Mouse (Mus musculus) cerebellum, postnatal 36 days (tissue): ENCODE measurements around the gene Anxa5.

Experiments used
- DNase-seq, 2 experiments: peaks; one replicate each; pipeline ENCODE4 v3.0.0; 2021 to 2022; ENCODE audit warnings: mixed read lengths in 2 of 2

The Anxa5 gene

DNA sequence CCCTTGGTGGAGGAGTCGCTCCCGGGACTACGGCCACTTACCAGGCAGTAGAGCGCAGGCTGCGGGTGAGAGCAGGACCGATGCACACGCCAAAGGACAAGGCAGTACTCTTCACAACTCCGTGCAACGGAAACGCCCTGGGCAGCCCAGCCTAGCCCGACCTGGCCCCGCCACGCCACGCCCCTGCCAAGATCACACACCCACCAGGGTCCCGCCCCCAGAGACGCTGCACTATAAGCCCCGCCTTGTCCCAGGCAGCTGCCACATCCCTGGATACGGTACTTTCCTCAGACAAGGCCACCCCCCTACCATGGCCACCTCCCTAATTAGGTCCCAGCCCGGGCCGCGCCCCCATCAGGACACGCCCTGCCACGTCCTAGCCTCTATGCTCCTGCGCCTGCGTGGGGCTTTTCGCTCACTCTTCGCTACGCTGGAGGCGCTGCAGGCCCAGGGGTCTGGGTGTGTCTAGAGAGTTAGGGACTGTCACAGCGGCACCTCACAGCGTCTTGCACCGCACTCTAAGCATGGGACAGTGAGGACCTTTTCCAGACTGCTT is at the start of gene Anxa5, which contains the start of gene 1810062G17Rik:
TSS of gene Anxa5 (minus strand) at position 363 of the 556 bp plus-strand sequence.
TSS of gene 1810062G17Rik (plus strand) at position 406 of the 556 bp plus-strand sequence.
- peak; percentile 82 to 87 for DNase-seq

DNA sequence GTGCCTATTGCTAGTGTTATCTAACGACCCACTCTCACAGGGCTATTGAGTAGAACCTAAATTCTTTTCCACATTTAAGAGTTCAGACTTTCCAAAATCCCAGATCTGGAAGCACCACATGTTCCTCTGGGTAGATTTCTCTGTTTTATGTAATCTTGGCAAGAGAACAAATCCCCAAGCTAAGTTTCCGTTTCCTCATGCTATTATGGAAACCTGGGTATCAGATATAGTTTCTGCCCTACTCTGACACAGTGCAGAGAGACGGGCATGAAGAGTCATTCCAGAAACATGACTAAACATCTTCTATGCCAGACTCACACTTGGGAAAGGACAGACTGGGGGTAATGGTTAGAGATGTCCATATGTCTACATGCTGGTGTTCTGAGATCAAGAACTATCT is 48.8 kb upstream of the Anxa5 start:
- DNase-seq: no peak

GRCm38 (mm10) chr3:36522137-36522536 is 46.4 kb upstream of the Anxa5 start:
- no peak for DNase-seq

GRCm38 (mm10) chr3:36521073-36522060 is 45.7 kb upstream of the Anxa5 start, which contains the start of gene Gm11549:
TSS of gene Gm11549 (minus strand) at chr3:36521813.
- peak; percentile 4 to 9 for DNase-seq

GRCm38 (mm10) chr3:36516196-36516595 is 40.5 kb upstream of the Anxa5 start:
- DNase-seq: no peak

DNA sequence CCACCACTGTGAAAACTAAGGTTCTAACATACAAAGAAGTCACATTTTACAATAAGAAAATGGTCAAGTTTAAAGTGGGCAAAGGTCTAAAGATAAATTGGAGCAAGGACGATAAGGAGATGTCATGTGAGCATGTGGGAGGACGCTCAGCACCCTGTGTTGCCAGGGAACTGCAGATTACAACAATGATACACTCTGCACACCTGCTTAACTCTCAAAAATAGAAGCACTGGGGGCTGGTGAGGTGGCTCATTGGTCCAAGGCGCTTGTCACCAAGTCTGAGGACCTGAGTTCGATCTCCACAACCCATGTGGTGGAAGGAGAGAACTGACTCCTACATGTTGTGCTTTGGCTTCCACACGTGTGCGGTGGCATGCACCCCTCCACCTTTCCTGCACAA is 35.8 kb upstream of the Anxa5 start:
- no peak for DNase-seq

DNA sequence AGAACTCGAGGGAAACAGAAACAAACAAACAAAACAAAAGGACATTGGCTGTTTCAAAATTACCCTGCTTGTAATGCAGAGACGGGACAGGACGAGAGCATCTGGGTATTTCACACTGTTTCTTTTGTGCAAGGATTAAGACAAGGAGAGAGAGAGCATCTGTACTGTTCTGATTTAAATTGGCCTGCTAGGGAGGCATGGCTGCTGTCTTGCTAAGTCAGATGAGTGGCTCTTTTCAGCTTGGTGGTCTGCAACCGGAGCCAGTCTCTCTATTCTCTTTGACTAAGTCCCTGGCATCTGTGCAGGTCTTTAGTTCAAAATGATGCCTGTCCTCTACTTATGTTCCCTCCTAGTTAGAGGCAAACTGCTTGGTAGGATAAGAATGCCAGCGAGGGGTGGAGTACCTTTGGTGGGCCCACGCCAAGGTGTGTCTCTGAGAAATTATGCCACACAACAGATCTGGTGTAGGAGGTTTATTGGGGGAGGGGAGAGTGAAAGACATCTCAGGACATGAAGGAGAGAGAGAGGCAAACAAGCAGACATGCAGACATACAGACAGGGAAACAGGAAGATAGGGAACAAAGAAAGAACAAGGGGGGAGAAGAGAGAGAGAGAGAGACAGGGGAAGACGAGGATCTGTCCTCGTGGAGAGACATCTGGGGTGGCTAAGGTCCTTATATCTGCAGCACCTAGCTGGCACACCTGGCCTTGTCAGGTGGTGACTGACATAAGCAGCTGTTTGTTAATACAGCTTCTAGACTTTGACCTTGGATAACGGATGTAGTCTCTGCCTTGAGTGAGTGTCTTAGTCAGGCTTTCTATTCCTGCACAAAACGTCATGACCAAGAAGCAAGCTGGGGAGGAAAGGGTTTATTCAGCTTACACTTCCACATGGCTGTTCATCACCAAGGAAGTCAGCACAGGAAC is 30.4 kb upstream of the Anxa5 start:
- DNase-seq: no peak

DNA sequence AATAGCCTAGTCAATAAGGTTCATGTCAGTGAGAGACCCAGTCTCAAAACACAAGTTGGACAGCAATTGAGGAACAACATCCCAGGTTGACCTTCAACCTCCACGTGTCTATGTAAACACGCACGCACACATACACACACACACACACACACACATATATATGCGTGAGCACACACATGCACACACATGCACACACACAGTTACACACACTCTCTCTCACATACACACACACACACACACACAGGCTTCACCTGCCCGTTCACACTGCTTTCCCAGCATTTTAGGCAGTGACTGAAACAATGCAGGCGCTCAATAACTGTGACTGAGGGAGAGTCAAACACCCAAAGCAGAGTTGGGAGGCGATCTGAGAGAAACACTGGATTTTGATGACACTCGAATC is 29.6 kb upstream of the Anxa5 start:
- no peak for DNase-seq

GRCm38 (mm10) chr3:36501546-36501945 is 25.9 kb upstream of the Anxa5 start:
- DNase-seq: no peak

GRCm38 (mm10) chr3:36500976-36501375 is 25.3 kb upstream of the Anxa5 start:
- DNase-seq: no peak

GRCm38 (mm10) chr3:36499418-36499817 is 23.7 kb upstream of the Anxa5 start:
- DNase-seq: no peak

- no peak for DNase-seq
Measured at GRCm38 (mm10) chr3:36498224-36498623, 22.5 kb upstream of the Anxa5 start.

GRCm38 (mm10) chr3:36496746-36497145 is 21.1 kb upstream of the Anxa5 start:
- peak; percentile 60 to 66 for DNase-seq

GRCm38 (mm10) chr3:36496273-36496672 is 20.6 kb upstream of the Anxa5 start:
- DNase-seq: no peak

- peak; percentile 88 to 91 for DNase-seq
Measured at GRCm38 (mm10) chr3:36495436-36495835, 19.7 kb upstream of the Anxa5 start.

- no peak for DNase-seq
Measured at GRCm38 (mm10) chr3:36494613-36495012, 18.9 kb upstream of the Anxa5 start.

DNA sequence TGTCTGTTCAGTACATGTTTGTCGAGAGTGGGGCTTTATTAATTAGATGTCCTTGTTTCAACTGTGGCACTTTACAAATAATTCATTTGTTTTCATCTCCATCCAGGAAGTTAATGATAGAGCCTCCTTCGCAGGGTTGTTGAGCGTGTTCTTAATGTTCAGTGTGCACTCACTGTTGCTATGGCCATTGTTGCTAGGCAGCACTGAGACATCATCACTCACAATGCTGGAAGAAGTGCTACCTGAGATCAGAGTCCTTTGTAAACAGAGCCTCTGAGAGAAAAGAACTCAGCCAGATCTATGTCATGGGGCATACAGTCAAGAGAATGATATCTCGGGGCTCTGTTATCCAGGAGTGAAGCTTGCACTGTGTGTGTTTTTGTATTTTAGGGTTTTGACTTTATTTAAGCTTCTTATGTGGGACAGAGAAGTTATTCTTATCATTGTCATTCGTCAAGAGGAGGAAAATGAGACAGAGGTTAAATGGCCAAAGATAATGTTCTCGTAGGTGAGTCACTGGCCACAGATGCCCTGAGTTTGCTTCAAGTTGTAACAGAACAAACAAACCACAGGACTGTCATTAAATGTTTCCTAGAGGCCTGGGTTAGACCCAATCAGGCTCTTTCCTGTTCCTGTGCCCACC is 18.1 kb upstream of the Anxa5 start:
- DNase-seq: no peak

- no peak for DNase-seq
Measured at GRCm38 (mm10) chr3:36492716-36493391, 17.2 kb upstream of the Anxa5 start.

GRCm38 (mm10) chr3:36491535-36491934 is 15.8 kb upstream of the Anxa5 start:
- DNase-seq: no peak

GRCm38 (mm10) chr3:36489590-36489910 is 13.9 kb upstream of the Anxa5 start:
- DNase-seq: no peak

DNA sequence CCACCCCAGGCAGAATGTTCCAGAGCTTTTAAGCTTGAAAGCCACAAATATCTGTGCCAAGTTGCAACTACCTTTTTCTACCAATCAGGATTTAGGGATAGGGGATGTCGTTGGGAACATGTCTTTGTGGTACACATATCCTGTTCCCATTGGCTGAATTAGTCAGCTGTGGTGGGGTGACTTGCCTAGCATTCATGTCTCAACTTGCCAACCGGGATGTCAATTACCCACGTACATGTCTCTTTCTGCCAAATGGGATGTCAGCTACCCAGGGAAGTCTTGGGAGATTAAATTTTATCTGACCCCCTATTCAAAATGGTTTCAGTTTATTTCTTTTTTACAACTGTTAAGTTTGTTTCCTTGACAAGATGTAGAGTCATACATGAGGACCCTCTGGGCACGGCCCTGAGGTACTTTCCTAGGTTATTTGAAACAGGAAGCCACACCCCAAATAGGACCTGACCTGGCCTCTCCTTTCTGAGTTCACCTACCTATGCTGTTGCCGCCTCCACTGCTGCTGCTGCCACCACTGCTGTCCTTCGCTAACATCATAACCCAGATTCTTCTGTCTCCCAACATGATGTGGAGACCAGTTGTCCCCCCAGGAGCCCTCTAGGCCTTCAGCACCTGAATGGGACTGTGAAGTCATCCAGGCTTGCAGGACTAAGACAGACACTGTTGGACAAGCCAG is 13.3 kb upstream of the Anxa5 start:
- no peak for DNase-seq
